Mouse (Mus musculus): ENCODE results near the gene Aff1. TPM values are rescaled to one million over a fixed set of nuclear protein-coding genes. Genes with fewer than 3 reads are reported as not detected.
A peak's percentile ranks its signal among the peaks of the same experiment; 100 is the strongest.

Gene Aff1
- polyA plus RNA-seq, 1 experiment from 2014 or later: 2.0 TPM

- H3K36me3 ChIP-seq (ENCODE audit: poor library complexity, severe bottlenecking): no peaks in the 10 kb centered on the region
- H3K4me2 ChIP-seq: no peak overlapping the region
- H3K27ac ChIP-seq: no peak overlapping the region
- WGBS: 57% methylated on average over 6 of the region's 6 CpGs
- no peaks in the 10 kb centered on the region for H3K9me3 ChIP-seq (replicated peaks)
- H3K27me3 ChIP-seq: no peaks in the 10 kb centered on the region
- no peak for ATAC-seq
- H3K4me1 ChIP-seq: no peaks in the 10 kb centered on the region
- no peak overlapping the region for H3K9ac ChIP-seq
- no peak overlapping the region for H3K4me3 ChIP-seq
These were observed 17.7 kb upstream of the Aff1 start for GRCm38 (mm10) chr5:103674482-103674881.

GRCm38 (mm10) chr5:103676289-103676881 is 15.8 kb upstream of the Aff1 start:
- H3K4me1 ChIP-seq: no peaks in the 10 kb centered on the region
- 88% methylated on average over 6 of the region's 6 CpGs for WGBS
- H3K36me3 ChIP-seq (ENCODE audit: poor library complexity, severe bottlenecking): no peaks in the 10 kb centered on the region
- H3K4me3 ChIP-seq: no peak overlapping the region
- no peak for ATAC-seq
- no peak overlapping the region for H3K27ac ChIP-seq
- H3K9ac ChIP-seq: no peak overlapping the region
- H3K9me3 ChIP-seq (replicated peaks): no peaks in the 10 kb centered on the region
- H3K4me2 ChIP-seq: no peak overlapping the region
- H3K27me3 ChIP-seq: no peaks in the 10 kb centered on the region

- Histone ChIP-seq H3K36me3 (ENCODE audit: poor library complexity, severe bottlenecking) (no peaks in the 10 kb centered on the region), H3K4me1 (no peaks in the 10 kb centered on the region), H3K4me3 (no peak overlapping the region), H3K9ac (no peak overlapping the region), H3K27me3 (no peaks in the 10 kb centered on the region), H3K27ac (no peak overlapping the region), H3K4me2 (no peak overlapping the region), H3K9me3 (replicated peaks) (no peaks in the 10 kb centered on the region)
- no peak for ATAC-seq
- 80% methylated on average over 6 of the region's 6 CpGs for WGBS
These were observed 14.3 kb upstream of the Aff1 start for GRCm38 (mm10) chr5:103677894-103678293.

GRCm38 (mm10) chr5:103678974-103679373 is 13.2 kb upstream of the Aff1 start:
- Histone ChIP-seq H3K9ac (no peak overlapping the region), H3K9me3 (replicated peaks) (no peaks in the 10 kb centered on the region), H3K27ac (no peak overlapping the region), H3K27me3 (no peaks in the 10 kb centered on the region), H3K36me3 (ENCODE audit: poor library complexity, severe bottlenecking) (no peaks in the 10 kb centered on the region), H3K4me1 (no peaks in the 10 kb centered on the region), H3K4me3 (no peak overlapping the region), H3K4me2 (no peak overlapping the region)
- WGBS: 94% methylated on average over 5 of the region's 5 CpGs
- ATAC-seq: no peak

GRCm38 (mm10) chr5:103680381-103680780 is 11.8 kb upstream of the Aff1 start:
- Histone ChIP-seq H3K4me2 (no peak overlapping the region), H3K4me1 (no peaks in the 10 kb centered on the region), H3K9ac (no peak overlapping the region), H3K4me3 (no peak overlapping the region), H3K36me3 (ENCODE audit: poor library complexity, severe bottlenecking) (no peaks in the 10 kb centered on the region), H3K9me3 (replicated peaks) (no peaks in the 10 kb centered on the region), H3K27me3 (no peaks in the 10 kb centered on the region), H3K27ac (no peak overlapping the region)
- WGBS: 36% methylated on average over 4 of the region's 4 CpGs
- ATAC-seq: no peak

GRCm38 (mm10) chr5:103681824-103682223 is 10.3 kb upstream of the Aff1 start:
- Histone ChIP-seq H3K27ac (no peak overlapping the region), H3K4me3 (no peak overlapping the region), H3K27me3 (no peaks in the 10 kb centered on the region), H3K9ac (no peak overlapping the region), H3K4me2 (no peak overlapping the region), H3K4me1 (no peaks in the 10 kb centered on the region), H3K36me3 (ENCODE audit: poor library complexity, severe bottlenecking) (no peaks in the 10 kb centered on the region), H3K9me3 (replicated peaks) (no peaks in the 10 kb centered on the region)
- 62% methylated on average over 3 of the region's 3 CpGs for WGBS
- no peak for ATAC-seq

- H3K27ac ChIP-seq: no peak overlapping the region
- peaks cover 18% of the 10 kb centered on the region for H3K4me1 ChIP-seq
- no peak overlapping the region for H3K4me3 ChIP-seq
- peaks cover 26% of the 10 kb centered on the region for H3K27me3 ChIP-seq
- H3K9ac ChIP-seq: no peak overlapping the region
- no peaks in the 10 kb centered on the region for H3K9me3 ChIP-seq (replicated peaks)
- no peak for ATAC-seq
- WGBS: 79% methylated on average over 5 of the region's 5 CpGs
- no peaks in the 10 kb centered on the region for H3K36me3 ChIP-seq (ENCODE audit: poor library complexity, severe bottlenecking)
- H3K4me2 ChIP-seq: no peak overlapping the region
These were observed 2.5 kb upstream of the Aff1 start for GRCm38 (mm10) chr5:103689645-103690044.

- WGBS: 90% methylated on average over 8 of the region's 8 CpGs
- no peak overlapping the region for H3K4me2 ChIP-seq
- peaks cover 18% of the 10 kb centered on the region for H3K4me1 ChIP-seq
These were observed 2.0 kb upstream of the Aff1 start for GRCm38 (mm10) chr5:103690190-103690589.

GRCm38 (mm10) chr5:103691171-103691570 is 1.0 kb upstream of the Aff1 start:
- no peak for ATAC-seq
- no peaks in the 10 kb centered on the region for H3K9me3 ChIP-seq (replicated peaks)
- H3K4me3 ChIP-seq: no peak overlapping the region
- H3K27me3 ChIP-seq: peaks cover 26% of the 10 kb centered on the region
- no peaks in the 10 kb centered on the region for H3K36me3 ChIP-seq (ENCODE audit: poor library complexity, severe bottlenecking)
- no peak overlapping the region for H3K4me2 ChIP-seq
- no peak overlapping the region for H3K9ac ChIP-seq
- H3K27ac ChIP-seq: no peak overlapping the region
- peaks cover 18% of the 10 kb centered on the region for H3K4me1 ChIP-seq

More at GRCm38 (mm10) chr5:103690190-103690589, 2.0 kb upstream of the Aff1 start:
- Histone ChIP-seq H3K9me3 (replicated peaks) (no peaks in the 10 kb centered on the region), H3K27me3 (peaks cover 26% of the 10 kb centered on the region), H3K4me3 (no peak overlapping the region), H3K36me3 (ENCODE audit: poor library complexity, severe bottlenecking) (no peaks in the 10 kb centered on the region), H3K9ac (no peak overlapping the region), H3K27ac (no peak overlapping the region)
- ATAC-seq: no peak

GRCm38 (mm10) chr5:103692531-103693040 is 412 bp downstream of the Aff1 start:
- Histone ChIP-seq H3K27ac (no peak overlapping the region), H3K4me1 (peaks cover 18% of the 10 kb centered on the region), H3K36me3 (ENCODE audit: poor library complexity, severe bottlenecking) (no peaks in the 10 kb centered on the region), H3K27me3 (peaks cover 26% of the 10 kb centered on the region), H3K9me3 (replicated peaks) (no peaks in the 10 kb centered on the region), H3K4me2 (peak overlapping the region; percentile 99), H3K4me3 (peak overlapping the region; percentile 50), H3K9ac (peak overlapping the region; percentile 58)
- no peak for ATAC-seq
- under 1% methylated on average over 34 of the region's 34 CpGs for WGBS

- H3K4me2 ChIP-seq: peak overlapping the region; percentile 99
- peak overlapping the region; percentile 50 for H3K4me3 ChIP-seq
- ATAC-seq: no peak
- H3K27ac ChIP-seq: no peak overlapping the region
- H3K9me3 ChIP-seq (replicated peaks): no peaks in the 10 kb centered on the region
- H3K36me3 ChIP-seq (ENCODE audit: poor library complexity, severe bottlenecking): no peaks in the 10 kb centered on the region
- peaks cover 28% of the 10 kb centered on the region for H3K27me3 ChIP-seq
- peak overlapping the region; percentile 58; the same call in 1 of the 2 replicates for H3K9ac ChIP-seq
- under 1% methylated on average over 28 of the region's 28 CpGs for WGBS
- peaks cover 18% of the 10 kb centered on the region for H3K4me1 ChIP-seq
These were observed 967 bp downstream of the Aff1 start for GRCm38 (mm10) chr5:103693041-103693641.

- Histone ChIP-seq H3K9ac (no peak overlapping the region), H3K4me1 (peaks cover 18% of the 10 kb centered on the region), H3K36me3 (ENCODE audit: poor library complexity, severe bottlenecking) (no peaks in the 10 kb centered on the region), H3K27ac (no peak overlapping the region), H3K27me3 (peaks cover 28% of the 10 kb centered on the region), H3K4me2 (peak overlapping the region; percentile 99), H3K4me3 (no peak overlapping the region), H3K9me3 (replicated peaks) (no peaks in the 10 kb centered on the region)
- WGBS: 54% methylated on average over 6 of the region's 6 CpGs
- ATAC-seq: no peak
These were observed 1.9 kb downstream of the Aff1 start for GRCm38 (mm10) chr5:103694094-103694493.
